Mouse (Mus musculus) heart, adult 2 months (tissue): ENCODE results near the gene Golga3.

ENCODE experiments used
- EP300 ChIP-seq: fragments of 200-500 bp; IDR thresholded peaks from 2 replicates; pipeline ENCODE4 v1.6.1; 2011; ENCODE audit warnings: low read depth, low read length, control low read depth; ENCODE audit not compliant: insufficient read depth
- POLR2A ChIP-seq: fragments of 200-500 bp; IDR thresholded peaks from 2 replicates; pipeline ENCODE4 v1.6.1; 2011; ENCODE audit warnings: mild to moderate bottlenecking, low read depth, low read length, control low read depth; ENCODE audit not compliant: insufficient read depth

GRCm38 (mm10) chr5:110232346-110232745 lies 55.8 kb downstream of the Golga3 start:
- TF ChIP-seq EP300 (no peak), POLR2A (no peak)
